Mouse (Mus musculus) MEL (cell line): ENCODE data around the gene Cblb. TPM values are rescaled to one million over a fixed set of nuclear protein-coding genes. Genes with fewer than 3 reads are reported as not detected.

Experiments
- DNase-seq: peaks from one replicate; pipeline ENCODE4 v3.0.0; 2011; ENCODE audit warnings: low read depth, low spot score
- H3K27ac ChIP-seq: 2 replicates; pipeline ENCODE4 v1.5.1; 2012; ENCODE audit warnings: low read depth, mild to moderate bottlenecking, control low read depth, low read length, moderate library complexity; ENCODE audit not compliant: control insufficient read depth
- H3K27me3 ChIP-seq, 2 experiments: fragments of 150-350 bp in 1 of 2; sonication (generic) in 1 of 2; 2 replicates each; pipeline ENCODE4 v1.6.1; 2012; ENCODE audit warnings: low read length in 2 of 2, mild to moderate bottlenecking in 2 of 2, improper control_type of control experiment in 1 of 2, moderate library complexity in 1 of 2; ENCODE audit not compliant: insufficient read depth in 2 of 2, control insufficient read depth in 1 of 2
- H3K36me3 ChIP-seq, 2 experiments: 2 replicates each; pipeline ENCODE4 v1.6.1; 2012 to 2014; ENCODE audit warnings: low read length in 2 of 2, improper control_type of control experiment in 1 of 2, inconsistent platforms in 1 of 2, mild to moderate bottlenecking in 1 of 2; ENCODE audit not compliant: insufficient read depth in 2 of 2, control insufficient read depth in 1 of 2
- H3K4me1 ChIP-seq, 2 experiments: fragments of 150-350 bp in 1 of 2; sonication (generic) in 1 of 2; 2 replicates each; pipeline ENCODE4 v1.6.1; 2012; ENCODE audit warnings: low read length in 2 of 2, improper control_type of control experiment in 1 of 2, mild to moderate bottlenecking in 1 of 2; ENCODE audit not compliant: insufficient read depth in 2 of 2, control insufficient read depth in 1 of 2
- H3K4me3 ChIP-seq, 2 experiments: fragments of 150-350 bp in 1 of 2; sonication (generic) in 1 of 2; 2 replicates each; pipeline ENCODE4 v1.5.1; 2012; ENCODE audit warnings: low read depth in 2 of 2, low read length in 2 of 2, mild to moderate bottlenecking in 2 of 2, moderate library complexity in 2 of 2, control low read depth in 1 of 2, improper control_type of control experiment in 1 of 2; ENCODE audit not compliant: control insufficient read depth in 1 of 2, insufficient read depth in 1 of 2
- H3K79me2 ChIP-seq: 2 replicates; pipeline ENCODE4 v1.6.1; 2012; ENCODE audit warnings: mild to moderate bottlenecking, low read length, moderate library complexity; ENCODE audit not compliant: control insufficient read depth, poor library complexity, insufficient read depth
- H3K9ac ChIP-seq: 2 replicates; pipeline ENCODE4 v1.6.1; 2012; ENCODE audit warnings: low read depth, mild to moderate bottlenecking, control low read depth, low read length, moderate library complexity; ENCODE audit not compliant: control insufficient read depth, poor library complexity, severe bottlenecking
- H3K9me3 ChIP-seq: fragments of 150-350 bp; sonication (generic); replicated peaks from 2 replicates; pipeline ENCODE4 v1.6.1; 2012; ENCODE audit warnings: mild to moderate bottlenecking, low read length, improper control_type of control experiment, moderate library complexity; ENCODE audit not compliant: insufficient read depth
- E2F4 ChIP-seq: IDR thresholded peaks from 2 replicates; pipeline ENCODE4 v1.6.1; 2011; ENCODE audit warnings: low read depth, low read length, improper control_type of control experiment, borderline replicate concordance
- ELF1 ChIP-seq: IDR thresholded peaks from 2 replicates; pipeline ENCODE4 v1.6.1; 2014; ENCODE audit warnings: low read depth, mild to moderate bottlenecking, inconsistent platforms, low read length, improper control_type of control experiment, moderate library complexity
- EP300 ChIP-seq, 2 experiments: IDR thresholded peaks; 2 replicates each; pipeline ENCODE4 v1.6.1; 2011; ENCODE audit warnings: improper control_type of control experiment in 2 of 2, low read length in 2 of 2, low read depth in 1 of 2, mild to moderate bottlenecking in 1 of 2
- ETS1 ChIP-seq: IDR thresholded peaks from 2 replicates; pipeline ENCODE4 v1.6.1; 2012; ENCODE audit warnings: low read depth, mild to moderate bottlenecking, inconsistent platforms, low read length, improper control_type of control experiment, moderate library complexity
- GABPA ChIP-seq: IDR thresholded peaks from 2 replicates; pipeline ENCODE4 v1.6.1; 2012; ENCODE audit warnings: low read depth, mild to moderate bottlenecking, inconsistent platforms, low read length, improper control_type of control experiment, moderate library complexity
- GATA1 ChIP-seq: IDR thresholded peaks from 2 replicates; pipeline ENCODE4 v1.6.1; 2011; ENCODE audit warnings: low read depth, low read length, improper control_type of control experiment
- JUND ChIP-seq: IDR thresholded peaks from 2 replicates; pipeline ENCODE4 v1.6.1; 2011; ENCODE audit warnings: low read depth, mild to moderate bottlenecking, improper control_type of control experiment, low read length
- KAT2A ChIP-seq: conservative IDR thresholded peaks from 2 replicates; pipeline ENCODE4 v1.6.1; 2012; ENCODE audit warnings: low read depth, low read length, improper control_type of control experiment, inconsistent platforms
- MAX ChIP-seq: IDR thresholded peaks from 2 replicates; pipeline ENCODE4 v1.6.1; 2011; ENCODE audit warnings: low read length, improper control_type of control experiment
- MAZ ChIP-seq: IDR thresholded peaks from 2 replicates; pipeline ENCODE4 v1.6.1; 2012; ENCODE audit warnings: low read depth, mild to moderate bottlenecking, inconsistent platforms, low read length, improper control_type of control experiment
- MEF2A ChIP-seq: IDR thresholded peaks from 2 replicates; pipeline ENCODE4 v1.6.1; 2014; ENCODE audit warnings: low read depth, mild to moderate bottlenecking, inconsistent platforms, low read length, improper control_type of control experiment; ENCODE audit not compliant: poor library complexity, insufficient replicate concordance, severe bottlenecking; ENCODE audit errors: extremely low read depth
- MXI1 ChIP-seq: IDR thresholded peaks from 2 replicates; pipeline ENCODE4 v1.6.1; 2011; ENCODE audit warnings: mild to moderate bottlenecking, low read depth, low read length, improper control_type of control experiment
- MYB ChIP-seq: IDR thresholded peaks from 2 replicates; pipeline ENCODE4 v1.6.1; 2011; ENCODE audit warnings: mild to moderate bottlenecking, low read depth, low read length, improper control_type of control experiment
- MYC ChIP-seq: IDR thresholded peaks from 2 replicates; pipeline ENCODE4 v1.6.1; 2011; ENCODE audit warnings: low read depth, mild to moderate bottlenecking, low read length, improper control_type of control experiment, moderate library complexity
- NRF1 ChIP-seq: IDR thresholded peaks from 2 replicates; pipeline ENCODE4 v1.6.1; 2014; ENCODE audit warnings: low read depth, mild to moderate bottlenecking, inconsistent platforms, low read length, improper control_type of control experiment, moderate library complexity; ENCODE audit not compliant: poor library complexity, insufficient read depth, severe bottlenecking
- POLR2AphosphoS5 ChIP-seq: IDR thresholded peaks from 2 replicates; pipeline ENCODE4 v1.6.1; 2012; ENCODE audit warnings: low read depth, borderline replicate concordance, mild to moderate bottlenecking, inconsistent platforms, low read length, moderate library complexity, mixed read lengths
- SIN3A ChIP-seq: IDR thresholded peaks from 2 replicates; pipeline ENCODE4 v1.6.1; 2012; ENCODE audit warnings: low read length, improper control_type of control experiment, inconsistent platforms
- SMC3 ChIP-seq: IDR thresholded peaks from 2 replicates; pipeline ENCODE4 v1.6.1; 2011; ENCODE audit warnings: low read depth, low read length, improper control_type of control experiment
- TAL1 ChIP-seq: IDR thresholded peaks from 2 replicates; pipeline ENCODE4 v1.6.1; 2012; ENCODE audit warnings: mild to moderate bottlenecking, inconsistent platforms, low read length, moderate library complexity, mixed read lengths
- UBTF ChIP-seq: IDR thresholded peaks from 2 replicates; pipeline ENCODE4 v1.6.1; 2012; ENCODE audit warnings: low read depth, mild to moderate bottlenecking, inconsistent platforms, low read length, improper control_type of control experiment, moderate library complexity, borderline replicate concordance; ENCODE audit not compliant: insufficient read depth
- ZC3H11A ChIP-seq: IDR thresholded peaks from 2 replicates; pipeline ENCODE4 v1.6.1; 2012; ENCODE audit warnings: low read depth, mild to moderate bottlenecking, inconsistent platforms, low read length, improper control_type of control experiment
- ZKSCAN1 ChIP-seq: IDR thresholded peaks from 2 replicates; pipeline ENCODE4 v1.6.1; 2012; ENCODE audit warnings: low read depth, mild to moderate bottlenecking, inconsistent platforms, low read length, improper control_type of control experiment, moderate library complexity
- polyA plus RNA-seq, 2 experiments: library from polyadenylated mRNA; stranded (reverse) in 1 of 2; unstranded in 1 of 2; fragments of >175 nt in 1 of 2; fragments of >200 nt in 1 of 2; gene quantifications; 2 replicates each; pipeline versions ENCODE4 v1.2.1 to v1.2.4; 2012; ENCODE audit warnings: low replicate concordance in 2 of 2, low read depth in 1 of 2; ENCODE audit not compliant: insufficient read length in 2 of 2, insufficient read depth in 1 of 2, missing spikeins in 1 of 2
- total RNA-seq: library from RNA; depleted of rRNA; stranded (reverse); fragments of 300-350 nt; gene quantifications from 2 replicates; pipeline ENCODE4 v1.2.3, GENCODE M21; 2012

The Cblb gene
- total and polyA plus RNA-seq, 3 experiments = 1.5 to 5.7 TPM; not detected in 1

GRCm38 (mm10) chr16:52008471-52008870 lies 22.6 kb upstream of the Cblb start:
- Histone ChIP-seq H3K4me1 (no peaks in the 10 kb centered on the region), H3K9me3 (no peaks in the 10 kb centered on the region)
- no peak for TF ChIP-seq UBTF
- 0 out of 2 replicates have a peak, but pooled peaks have one; percentile 7 for TF ChIP-seq GATA1
- TF ChIP-seq, all 39 proteins: peak for 1
- no peak overlapping the region for H3K4me3 ChIP-seq
- H3K36me3 ChIP-seq = peaks cover 0 to 3% of the 10 kb centered on the region in 2 experiments; a peak in 1 of 4 replicates
- H3K79me2 ChIP-seq = no peaks in the 10 kb centered on the region
- peak; percentile 54 for DNase-seq
- H3K9ac ChIP-seq = no peak overlapping the region
- H3K27me3 ChIP-seq = no peaks in the 10 kb centered on the region; a peak in 1 of 4 replicates
- no peak overlapping the region for H3K27ac ChIP-seq

DNA sequence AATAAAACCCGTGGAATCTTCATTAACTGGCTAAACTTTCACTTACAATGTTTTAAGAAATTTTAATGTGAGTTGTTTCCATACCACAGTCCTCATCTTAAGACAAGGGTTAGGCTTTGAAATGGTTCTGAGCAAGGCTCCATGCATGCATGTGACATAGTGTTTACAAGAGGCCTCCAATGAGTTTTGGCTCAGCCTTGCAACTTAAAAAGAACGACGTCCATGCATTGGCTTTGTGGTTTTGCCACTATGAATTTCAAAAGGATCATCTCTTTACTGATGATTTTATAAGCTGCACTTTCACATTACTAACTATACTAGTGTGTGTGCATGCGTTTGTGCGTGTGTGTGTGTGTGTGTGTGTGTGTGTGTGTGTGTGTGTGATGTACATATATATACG lies 21.6 kb upstream of the Cblb start:
- H3K4me3 ChIP-seq = no peak overlapping the region
- no peak overlapping the region for H3K27ac ChIP-seq
- no peak for TF ChIP-seq TAL1
- no peak for TF ChIP-seq MEF2A
- no peak for TF ChIP-seq POLR2AphosphoS5
- TF ChIP-seq MYC = no peak
- no peak for TF ChIP-seq SMC3
- TF ChIP-seq ETS1 = no peak
- no peak for TF ChIP-seq E2F4
- no peak for TF ChIP-seq MAX
- no peak for TF ChIP-seq ZKSCAN1
- no peak for TF ChIP-seq ZC3H11A
- no peak overlapping the region for H3K9ac ChIP-seq
- no peaks in the 10 kb centered on the region for H3K79me2 ChIP-seq
- no peak for DNase-seq
- no peaks in the 10 kb centered on the region for H3K4me1 ChIP-seq
- peaks cover 0 to 3% of the 10 kb centered on the region in 2 experiments; a peak in 1 of 4 replicates for H3K36me3 ChIP-seq
- H3K9me3 ChIP-seq = no peaks in the 10 kb centered on the region
- no peaks in the 10 kb centered on the region; a peak in 1 of 4 replicates for H3K27me3 ChIP-seq

DNA sequence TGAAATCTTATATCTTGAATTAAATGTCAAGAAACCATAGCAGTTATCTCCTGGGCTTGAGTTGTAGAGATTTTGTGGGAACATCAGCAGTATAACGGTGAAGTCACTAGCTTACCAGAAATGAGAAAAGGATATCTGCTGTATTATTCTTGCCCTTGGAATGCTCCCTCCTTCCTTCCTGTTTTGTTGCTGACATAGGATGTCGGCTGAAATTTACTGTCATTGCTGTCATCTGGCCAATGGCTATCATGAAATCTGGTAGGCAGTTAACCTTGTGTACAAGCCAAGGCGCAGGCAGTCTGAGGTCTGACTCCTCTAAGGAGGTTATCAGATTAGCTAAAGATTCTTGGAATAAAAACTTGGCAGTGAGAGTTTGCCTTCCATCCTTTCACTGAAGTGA lies 18.0 kb upstream of the Cblb start:
- H3K9me3 ChIP-seq = no peaks in the 10 kb centered on the region
- no peak overlapping the region for H3K9ac ChIP-seq
- TF ChIP-seq JUND = no peak
- TF ChIP-seq MYC = no peak
- no peak for TF ChIP-seq GATA1
- TF ChIP-seq NRF1 = no peak
- TF ChIP-seq MXI1 = no peak
- no peak for TF ChIP-seq ZC3H11A
- TF ChIP-seq SMC3 = no peak
- no peak for TF ChIP-seq EP300 (IDR thresholded peaks at IDR 0.05; ENCODE audit: low read depth in 1 of 2, low read length in 2 of 2)
- no peak for TF ChIP-seq MEF2A
- TF ChIP-seq E2F4 = no peak
- TF ChIP-seq MAX = no peak
- TF ChIP-seq MAZ = no peak
- TF ChIP-seq SIN3A = no peak
- no peak for TF ChIP-seq ETS1
- no peak for TF ChIP-seq ELF1
- no peak for TF ChIP-seq MYB
- TF ChIP-seq GABPA = no peak
- TF ChIP-seq KAT2A = no peak
- DNase-seq = no peak
- peaks cover 0 to 3% of the 10 kb centered on the region in 2 experiments; a peak in 1 of 4 replicates for H3K36me3 ChIP-seq
- H3K79me2 ChIP-seq = no peaks in the 10 kb centered on the region
- H3K4me3 ChIP-seq = no peak overlapping the region
- H3K27me3 ChIP-seq = no peaks in the 10 kb centered on the region
- H3K27ac ChIP-seq = no peak overlapping the region
- H3K4me1 ChIP-seq = no peaks in the 10 kb centered on the region
